Mouse (Mus musculus) G1E (cell line): ENCODE data around the gene Scamp4.

ENCODE experiments used
- CTCF ChIP-seq: IDR thresholded peaks from 2 replicates; pipeline ENCODE4 v1.5.1; 2012; ENCODE audit warnings: low read depth, low read length, inconsistent platforms, mixed read lengths
- GATA1 ChIP-seq: IDR thresholded peaks from 2 replicates; pipeline ENCODE4 v1.6.1; 2012; ENCODE audit warnings: borderline replicate concordance, low read length, inconsistent platforms, mixed read lengths
- POLR2AphosphoS5 ChIP-seq: IDR thresholded peaks from 2 replicates; pipeline ENCODE4 v1.6.1; 2012; ENCODE audit warnings: low read depth, low read length, inconsistent platforms; ENCODE audit not compliant: insufficient replicate concordance

DNA sequence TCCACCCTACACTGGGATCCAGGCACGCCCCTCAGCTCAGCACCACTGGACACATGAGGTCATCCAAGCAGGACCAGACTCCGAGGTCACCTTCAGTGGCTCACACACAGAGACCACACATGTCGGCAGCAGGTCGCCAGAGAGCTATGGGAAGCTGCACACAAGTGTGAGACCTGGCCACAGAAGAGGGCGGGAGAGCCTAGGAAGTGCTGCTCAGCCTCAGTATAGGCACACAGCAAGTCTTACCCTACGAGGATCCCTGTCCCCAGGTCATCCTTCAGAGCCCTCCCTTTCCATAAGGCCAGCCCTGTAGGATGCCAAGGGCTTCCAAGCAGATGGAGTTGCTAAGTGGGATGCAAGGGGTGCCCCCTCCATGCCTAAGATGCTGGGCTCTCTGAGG lies 48.7 kb upstream of the Scamp4 start:
- TF ChIP-seq CTCF, result no peak
- no peak for TF ChIP-seq GATA1
- TF ChIP-seq POLR2AphosphoS5, result no peak
